Mouse (Mus musculus): ENCODE measurements around the gene Heatr6.

- TF ChIP-seq MAX (IDR thresholded peaks at IDR 0.05) = no peak
- no peak for TF ChIP-seq MYOG (IDR thresholded peaks at IDR 0.05; ENCODE audit: control insufficient read depth, extremely low read depth, insufficient read length)
- no peak for TF ChIP-seq CTCF (IDR thresholded peaks at IDR 0.05; ENCODE audit: control insufficient read depth, insufficient read depth, insufficient read length)
- TF ChIP-seq USF1 (IDR thresholded peaks at IDR 0.05; ENCODE audit: low read depth) = no peak
- TF ChIP-seq FOSL1 (IDR thresholded peaks at IDR 0.05; ENCODE audit: insufficient read depth, low read length, poor library complexity, severe bottlenecking) = no peak
- TF ChIP-seq CEBPB (IDR thresholded peaks at IDR 0.05; ENCODE audit: low read depth) = no peak
- no peak for TF ChIP-seq MYOD1 (IDR thresholded peaks at IDR 0.05; ENCODE audit: control insufficient read depth, insufficient read length, low read depth)
Observed at GRCm38 (mm10) chr11:83720766-83721165, 32.7 kb upstream of the Heatr6 start.
